Mouse (Mus musculus): ENCODE data around the gene Prrg2. TPM values are rescaled to one million over a fixed set of nuclear protein-coding genes. Genes with fewer than 3 reads are reported as not detected.
"Not testable (repeated sequence)": the region's sequence is repeated elsewhere in the genome, so short reads cannot be mapped to it uniquely, and the experiment has no call there.

The Prrg2 gene
- polyA plus RNA-seq, 1 experiment from 2014 or later, result 24.6 TPM

DNA sequence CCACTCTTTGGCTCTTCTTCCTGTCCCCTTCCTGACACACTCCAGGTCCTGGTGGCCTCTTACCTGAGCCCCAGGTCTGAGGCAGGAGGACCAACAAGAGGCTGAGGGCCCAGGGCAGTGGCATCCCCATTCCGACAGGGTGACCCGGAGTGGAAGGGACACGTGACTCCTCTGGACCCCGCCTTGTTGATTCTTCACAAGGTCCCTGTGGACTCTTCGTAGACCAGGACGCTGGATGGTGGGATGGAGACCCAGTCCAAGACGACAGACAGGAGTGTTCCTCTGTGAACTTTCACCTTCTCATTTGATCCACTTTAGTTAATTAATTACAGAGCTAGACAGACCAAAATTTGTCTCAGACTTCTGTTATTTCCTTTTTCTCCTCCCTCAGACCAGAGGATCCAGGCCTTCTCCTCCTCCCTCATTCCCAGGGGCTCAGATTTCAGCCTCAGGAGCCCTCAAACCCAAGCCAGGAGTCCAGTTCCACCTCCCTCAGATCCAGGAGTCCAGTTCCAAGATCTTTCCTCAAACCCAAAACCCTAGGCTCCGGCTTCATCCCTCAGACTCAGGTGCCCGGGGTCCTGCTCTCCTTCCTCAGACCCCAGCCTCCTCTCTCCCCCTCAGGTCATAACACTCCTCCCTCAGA is 40.6 kb upstream of the Prrg2 start:
- WGBS, result 78% methylated on average over 9 of the region's 9 CpGs
- H3K27ac ChIP-seq (replicated peaks; ENCODE audit: low read depth, low read length), result peak overlapping the region; percentile 43; the same call in 1 of the 2 replicates
- no peak overlapping the region for H3K4me3 ChIP-seq (ENCODE audit: low read depth, low read length)
- no peak overlapping the region for H3K4me2 ChIP-seq (ENCODE audit: low read depth, severe bottlenecking)
- ATAC-seq (ENCODE audit: insufficient number of reproducible peaks, low FRiP score, low TSS enrichment, low read depth) (no peak), DNase-seq (ENCODE audit: low spot score) (no peak)
- peak overlapping the region; percentile 28; the same call in 1 of the 2 replicates for H3K9ac ChIP-seq (ENCODE audit: low read length)
- no peaks in the 10 kb centered on the region for H3K27me3 ChIP-seq (ENCODE audit: control insufficient read depth, insufficient read depth, low read length)
- no peaks in the 10 kb centered on the region for H3K36me3 ChIP-seq (ENCODE audit: control insufficient read depth, insufficient read depth, low read length)
- no peaks in the 10 kb centered on the region for H3K9me3 ChIP-seq (ENCODE audit: control insufficient read depth, low read length)
- peaks cover 16% of the 10 kb centered on the region for H3K4me1 ChIP-seq (ENCODE audit: control insufficient read depth, insufficient read depth, low read length)

DNA sequence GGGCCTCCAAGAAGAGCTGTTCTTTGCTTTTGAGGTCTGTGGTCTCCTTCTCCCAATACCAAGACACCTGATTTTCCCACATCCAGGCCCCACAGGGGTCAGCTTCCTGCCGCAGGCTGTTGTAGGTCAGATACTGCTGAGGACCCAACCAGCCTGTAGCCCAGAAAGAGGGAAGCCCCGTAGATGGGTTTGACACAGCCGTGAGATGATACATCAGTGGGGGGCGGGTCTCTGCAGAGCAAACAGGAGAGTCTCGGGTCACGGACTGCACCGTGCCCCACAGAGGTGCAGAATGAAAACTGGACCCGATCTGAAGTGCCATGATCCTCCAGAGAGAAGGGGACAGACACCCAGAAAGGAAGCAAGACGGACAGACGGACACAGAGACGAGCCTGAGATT is 40.0 kb upstream of the Prrg2 start:
- Histone ChIP-seq H3K36me3 (ENCODE audit: control insufficient read depth, insufficient read depth, low read length) (no peaks in the 10 kb centered on the region), H3K4me1 (ENCODE audit: control insufficient read depth, insufficient read depth, low read length) (peaks cover 16% of the 10 kb centered on the region), H3K27ac (replicated peaks; ENCODE audit: low read depth, low read length) (no peak overlapping the region), H3K9me3 (ENCODE audit: control insufficient read depth, low read length) (no peaks in the 10 kb centered on the region), H3K4me3 (ENCODE audit: low read depth, low read length) (no peak overlapping the region), H3K27me3 (ENCODE audit: control insufficient read depth, insufficient read depth, low read length) (no peaks in the 10 kb centered on the region), H3K9ac (ENCODE audit: low read length) (no peak overlapping the region), H3K4me2 (ENCODE audit: low read depth, severe bottlenecking) (no peak overlapping the region)
- 90% methylated on average over 11 of the region's 11 CpGs for WGBS
- ATAC-seq (ENCODE audit: insufficient number of reproducible peaks, low FRiP score, low TSS enrichment, low read depth) (no peak), DNase-seq (ENCODE audit: low spot score) (no peak)

DNA sequence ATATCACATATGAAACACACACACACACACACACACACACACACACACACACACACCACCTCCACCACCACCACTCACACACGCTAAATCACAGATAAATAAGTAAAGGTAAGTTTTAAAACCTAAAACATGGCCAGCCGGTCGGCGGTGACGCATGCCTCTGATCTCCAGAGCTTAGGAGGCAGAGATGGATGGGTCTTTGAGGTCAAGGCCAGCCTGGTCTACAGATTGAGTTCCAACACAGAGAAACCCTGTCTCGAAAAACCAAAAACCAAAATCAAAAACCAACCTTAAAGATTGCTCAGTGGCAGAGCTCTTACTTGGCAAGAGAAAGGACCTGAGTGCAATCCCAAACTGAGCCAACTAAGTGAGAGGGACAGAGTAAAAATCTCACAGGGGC is 37.6 kb upstream of the Prrg2 start:
- ATAC-seq (ENCODE audit: insufficient number of reproducible peaks, low FRiP score, low TSS enrichment, low read depth), result no peak
- 83% methylated on average over 6 of the region's 6 CpGs for WGBS

DNA sequence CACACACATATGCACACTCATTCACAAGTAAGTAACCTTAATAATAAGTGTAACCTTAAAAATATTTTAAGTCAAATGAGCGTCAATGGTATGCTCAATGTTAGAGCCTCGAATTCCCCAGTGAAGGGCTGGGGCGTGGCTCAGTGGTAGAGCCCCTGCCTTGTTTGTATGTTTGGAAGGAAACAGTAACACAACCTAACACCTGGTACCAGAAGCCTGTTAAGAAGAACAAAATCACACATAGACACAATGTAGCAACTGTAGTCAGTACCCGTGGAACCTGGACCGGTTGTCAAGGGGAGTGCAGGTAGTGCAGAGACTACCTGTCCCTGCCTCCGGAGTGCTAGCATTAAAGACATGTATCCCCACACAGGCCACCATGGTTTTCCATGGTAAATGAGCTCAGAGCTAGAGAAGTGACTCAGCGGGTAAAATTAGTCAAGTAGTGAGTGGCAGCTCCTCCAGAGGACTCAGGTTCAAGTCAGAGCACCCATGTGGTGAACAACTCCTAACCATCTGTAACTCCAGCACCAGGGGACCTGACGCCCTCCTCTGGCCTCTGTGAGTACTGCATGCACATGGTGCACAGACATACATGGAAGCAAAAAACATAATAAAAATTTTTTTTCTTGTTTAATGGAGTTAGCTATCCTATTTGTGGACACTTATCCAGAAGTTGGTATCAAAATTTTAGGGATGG is 36.2 kb upstream of the Prrg2 start:
- DNase-seq (ENCODE audit: low spot score), result no peak
- no peak for ATAC-seq (ENCODE audit: insufficient number of reproducible peaks, low FRiP score, low TSS enrichment, low read depth)
- H3K4me2 ChIP-seq (ENCODE audit: low read depth, severe bottlenecking), result no peak overlapping the region
- no peaks in the 10 kb centered on the region for H3K27me3 ChIP-seq (ENCODE audit: control insufficient read depth, insufficient read depth, low read length)
- peaks cover 16% of the 10 kb centered on the region for H3K4me1 ChIP-seq (ENCODE audit: control insufficient read depth, insufficient read depth, low read length)
- H3K9me3 ChIP-seq (ENCODE audit: control insufficient read depth, low read length), result no peaks in the 10 kb centered on the region
- H3K9ac ChIP-seq (ENCODE audit: low read length), result no peak overlapping the region
- WGBS, result 89% methylated on average over 8 of the region's 8 CpGs
- H3K27ac ChIP-seq (replicated peaks; ENCODE audit: low read depth, low read length), result no peak overlapping the region
- H3K4me3 ChIP-seq (ENCODE audit: low read depth, low read length), result no peak overlapping the region
- H3K36me3 ChIP-seq (ENCODE audit: control insufficient read depth, insufficient read depth, low read length), result no peaks in the 10 kb centered on the region

More for the DNA sequence above, 37.6 kb upstream of the Prrg2 start:
- H3K27me3 ChIP-seq (ENCODE audit: control insufficient read depth, insufficient read depth, low read length), result no peaks in the 10 kb centered on the region
- H3K9me3 ChIP-seq (ENCODE audit: control insufficient read depth, low read length), result no peaks in the 10 kb centered on the region
- H3K4me1 ChIP-seq (ENCODE audit: control insufficient read depth, insufficient read depth, low read length), result peaks cover 16% of the 10 kb centered on the region
- no peak overlapping the region for H3K9ac ChIP-seq (ENCODE audit: low read length)
- H3K27ac ChIP-seq (replicated peaks; ENCODE audit: low read depth, low read length), result no peak overlapping the region
- H3K36me3 ChIP-seq (ENCODE audit: control insufficient read depth, insufficient read depth, low read length), result no peaks in the 10 kb centered on the region
- no peak for DNase-seq (ENCODE audit: low spot score)
- no peak overlapping the region for H3K4me2 ChIP-seq (ENCODE audit: low read depth, severe bottlenecking)
- H3K4me3 ChIP-seq (ENCODE audit: low read depth, low read length), result no peak overlapping the region

DNA sequence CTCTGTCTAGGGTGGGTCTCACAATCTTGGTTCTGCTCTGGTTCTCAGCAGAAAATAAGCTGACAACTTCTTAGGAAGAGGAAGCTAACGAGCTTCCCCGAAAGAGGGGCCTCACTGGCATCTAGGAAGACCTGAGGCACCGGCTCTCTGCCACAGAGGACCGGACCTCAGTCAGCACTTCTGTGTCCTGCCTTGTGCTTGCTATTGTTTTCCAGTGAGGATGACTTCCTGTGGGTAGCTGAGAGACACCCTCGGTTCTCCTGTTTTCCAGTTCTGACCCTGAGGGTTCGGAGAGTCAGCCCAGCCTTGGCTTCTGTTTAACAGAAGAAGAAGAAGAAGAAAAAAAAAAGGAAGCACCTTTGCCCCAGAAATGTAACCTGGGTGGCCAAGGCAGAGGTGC is 35.0 kb upstream of the Prrg2 start:
- DNase-seq (ENCODE audit: low spot score) (no peak), ATAC-seq (ENCODE audit: insufficient number of reproducible peaks, low FRiP score, low TSS enrichment, low read depth) (no peak)
- no peak overlapping the region for H3K4me3 ChIP-seq (ENCODE audit: low read depth, low read length)
- WGBS, result 66% methylated on average over 6 of the region's 6 CpGs
- H3K4me2 ChIP-seq (ENCODE audit: low read depth, severe bottlenecking), result no peak overlapping the region
- no peaks in the 10 kb centered on the region for H3K27me3 ChIP-seq (ENCODE audit: control insufficient read depth, insufficient read depth, low read length)
- H3K4me1 ChIP-seq (ENCODE audit: control insufficient read depth, insufficient read depth, low read length), result peaks cover 14% of the 10 kb centered on the region
- H3K36me3 ChIP-seq (ENCODE audit: control insufficient read depth, insufficient read depth, low read length), result no peaks in the 10 kb centered on the region
- H3K9ac ChIP-seq (ENCODE audit: low read length), result no peak overlapping the region
- H3K9me3 ChIP-seq (ENCODE audit: control insufficient read depth, low read length), result no peaks in the 10 kb centered on the region
- no peak overlapping the region for H3K27ac ChIP-seq (replicated peaks; ENCODE audit: low read depth, low read length)

DNA sequence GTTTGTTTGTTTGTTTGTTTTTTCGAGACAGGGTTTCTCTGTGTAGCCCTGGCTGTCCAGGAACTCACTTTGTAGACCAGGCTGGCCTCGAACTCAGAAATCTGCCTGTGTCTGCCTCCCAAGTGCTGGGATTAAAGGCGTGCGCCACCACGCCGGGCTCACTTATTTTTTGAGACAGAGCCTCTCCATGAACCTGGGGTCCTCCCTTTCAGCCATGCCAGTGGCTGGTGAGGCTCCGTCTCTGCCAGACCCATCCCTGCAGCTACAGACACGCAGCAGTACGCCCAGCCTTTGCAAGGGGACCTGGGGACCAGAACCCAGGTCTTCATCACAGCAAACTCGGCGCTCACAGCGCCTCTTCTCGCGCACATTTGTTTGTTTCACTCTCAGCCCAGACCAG is 33.5 kb upstream of the Prrg2 start:
- 91% methylated on average over 14 of the region's 14 CpGs for WGBS
- ATAC-seq (ENCODE audit: insufficient number of reproducible peaks, low FRiP score, low TSS enrichment, low read depth); H3K27ac ChIP-seq (replicated peaks; ENCODE audit: low read depth, low read length): not testable (repeated sequence)

DNA sequence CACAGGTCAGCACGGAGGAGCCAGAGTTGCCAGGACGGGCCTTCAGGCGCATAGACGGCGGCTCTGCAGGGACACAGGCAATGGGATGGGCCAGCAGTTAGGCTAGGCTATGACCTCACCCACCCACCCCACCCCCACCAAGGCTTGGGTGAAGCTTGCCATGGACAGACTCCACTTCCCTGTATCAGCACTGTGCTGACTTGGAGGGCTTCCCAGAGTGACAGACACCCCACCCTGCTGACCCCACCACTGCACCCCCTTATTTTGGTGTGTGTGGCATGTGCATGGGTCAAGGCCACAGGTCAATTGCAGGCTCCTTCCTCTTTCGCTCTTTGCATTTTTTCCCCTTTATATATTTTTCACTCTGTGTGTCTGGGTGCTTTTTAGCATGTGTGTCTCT is 32.9 kb upstream of the Prrg2 start:
- Histone ChIP-seq H3K4me1 (ENCODE audit: control insufficient read depth, insufficient read depth, low read length) (peaks cover 20% of the 10 kb centered on the region), H3K27me3 (ENCODE audit: control insufficient read depth, insufficient read depth, low read length) (no peaks in the 10 kb centered on the region), H3K9ac (ENCODE audit: low read length) (no peak overlapping the region), H3K4me2 (ENCODE audit: low read depth, severe bottlenecking) (no peak overlapping the region), H3K27ac (replicated peaks; ENCODE audit: low read depth, low read length) (no peak overlapping the region; the same call in 1 of the 2 replicates), H3K36me3 (ENCODE audit: control insufficient read depth, insufficient read depth, low read length) (no peaks in the 10 kb centered on the region), H3K4me3 (ENCODE audit: low read depth, low read length) (no peak overlapping the region), H3K9me3 (ENCODE audit: control insufficient read depth, low read length) (no peaks in the 10 kb centered on the region)
- no peak for ATAC-seq (ENCODE audit: insufficient number of reproducible peaks, low FRiP score, low TSS enrichment, low read depth)
- 85% methylated on average over 6 of the region's 6 CpGs for WGBS
- DNase-seq (ENCODE audit: low spot score), result no peak

More for the DNA sequence above, 33.5 kb upstream of the Prrg2 start:
- H3K9me3 ChIP-seq (ENCODE audit: control insufficient read depth, low read length); H3K4me2 ChIP-seq (ENCODE audit: low read depth, severe bottlenecking); DNase-seq (ENCODE audit: low spot score); H3K27me3 ChIP-seq (ENCODE audit: control insufficient read depth, insufficient read depth, low read length); H3K9ac ChIP-seq (ENCODE audit: low read length); H3K36me3 ChIP-seq (ENCODE audit: control insufficient read depth, insufficient read depth, low read length); H3K4me3 ChIP-seq (ENCODE audit: low read depth, low read length): not testable (repeated sequence)
- peaks cover 17% of the 10 kb centered on the region for H3K4me1 ChIP-seq (ENCODE audit: control insufficient read depth, insufficient read depth, low read length)

DNA sequence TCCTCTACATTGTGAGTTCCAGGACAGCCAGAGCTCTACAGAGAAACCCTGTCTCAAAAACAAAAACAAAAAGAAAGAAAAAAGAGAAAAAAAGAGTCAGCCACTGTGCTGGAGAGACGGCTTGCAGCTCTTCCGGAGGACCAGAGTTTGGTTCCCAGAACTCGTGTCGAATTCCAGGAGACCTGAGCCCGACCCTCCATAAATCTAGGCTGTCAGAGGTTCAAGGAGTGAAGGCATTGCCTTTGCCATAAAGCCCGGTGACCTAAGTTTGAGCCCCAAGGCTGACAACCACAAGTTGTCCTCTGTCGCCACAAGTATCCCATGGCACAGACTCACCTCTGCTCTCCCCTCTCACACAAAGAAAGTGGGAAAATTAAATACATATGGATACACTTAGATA is 31.6 kb upstream of the Prrg2 start:
- peaks cover 20% of the 10 kb centered on the region for H3K4me1 ChIP-seq (ENCODE audit: control insufficient read depth, insufficient read depth, low read length)
- WGBS, result 3% methylated on average over 7 of the region's 7 CpGs
- peak overlapping the region; percentile 68 for H3K27ac ChIP-seq (replicated peaks; ENCODE audit: low read depth, low read length)
- H3K36me3 ChIP-seq (ENCODE audit: control insufficient read depth, insufficient read depth, low read length), result 0 out of 2 replicates have a peak, but pooled peaks cover 2% of the 10 kb centered on the region
- H3K4me3 ChIP-seq (ENCODE audit: low read depth, low read length), result no peak overlapping the region
- no peak overlapping the region for H3K9ac ChIP-seq (ENCODE audit: low read length)
- H3K9me3 ChIP-seq (ENCODE audit: control insufficient read depth, low read length), result no peaks in the 10 kb centered on the region
- no peaks in the 10 kb centered on the region for H3K27me3 ChIP-seq (ENCODE audit: control insufficient read depth, insufficient read depth, low read length)
- DNase-seq (ENCODE audit: low spot score) (peak; percentile 76), ATAC-seq (ENCODE audit: insufficient number of reproducible peaks, low FRiP score, low TSS enrichment, low read depth) (no peak)
- 0 out of 2 replicates have a peak overlapping the region, but pooled peaks have one; percentile 0 for H3K4me2 ChIP-seq (ENCODE audit: low read depth, severe bottlenecking)
